Mouse (Mus musculus) central nervous system, embryonic 18 days (tissue): ENCODE results near the gene Catspere2. TPM values are rescaled to one million over a fixed set of nuclear protein-coding genes. Genes with fewer than 3 reads are reported as not detected.

ENCODE experiments used
- polyA plus RNA-seq: library from polyadenylated mRNA; depleted of rRNA; stranded (reverse); fragments of >200 nt; gene quantifications from 2 replicates; pipeline ENCODE4 v1.2.3, GENCODE M21; 2012; rRNA removed

The Catspere2 gene
- 0.40 and 0.59 TPM in 2 replicates for polyA plus RNA-seq

DNA sequence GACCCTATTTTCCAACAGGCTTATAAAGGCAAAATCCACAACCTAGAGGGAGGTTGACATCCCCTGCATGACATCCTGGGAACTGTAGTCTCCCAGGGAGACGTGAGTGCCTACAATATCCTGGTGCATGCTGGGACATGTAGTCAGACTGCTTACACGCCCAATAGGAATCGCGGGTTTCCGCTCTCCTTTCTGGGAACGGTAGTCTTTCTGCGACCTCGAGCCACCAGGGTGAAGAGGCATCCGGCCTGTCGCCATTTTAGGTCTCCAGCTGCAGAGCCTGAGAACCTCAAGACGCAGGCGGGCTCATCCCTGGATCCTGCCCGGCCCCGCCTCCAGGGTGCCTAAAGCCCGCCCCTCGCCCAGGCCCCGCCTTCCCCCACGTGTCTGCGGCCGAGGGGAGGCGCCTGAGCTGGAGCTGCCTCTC, at the start of gene Catspere2:
Catspere2 (plus strand) TSS at position 400 of the 427 bp plus-strand sequence.

DNA sequence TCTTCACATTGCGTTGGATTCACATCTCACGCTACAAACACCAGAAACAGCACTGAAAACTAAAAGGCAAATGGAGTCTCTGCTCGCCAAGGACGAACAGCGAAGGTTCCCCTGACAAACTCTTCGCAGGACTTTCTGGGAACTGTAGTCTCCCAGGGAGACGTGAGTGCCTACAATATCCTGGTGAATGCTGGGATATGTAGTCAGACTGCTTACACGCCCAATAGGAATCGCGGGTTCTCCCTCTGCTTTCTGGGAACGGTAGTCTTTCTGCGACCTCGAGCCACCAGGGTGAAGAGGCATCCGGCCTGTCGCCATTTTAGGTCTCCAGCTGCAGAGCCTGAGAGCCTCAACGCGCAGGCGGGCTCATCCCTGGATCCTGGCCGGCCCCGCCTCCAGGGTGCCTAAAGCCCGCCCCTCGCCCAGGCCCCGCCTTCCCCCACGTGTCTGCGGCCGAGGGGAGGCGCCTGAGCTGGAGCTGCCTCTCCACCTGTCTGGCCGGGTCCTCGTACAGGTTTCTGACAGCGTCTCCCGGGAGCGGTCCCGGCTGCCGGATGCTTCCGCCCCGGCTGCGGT, 204.1 kb downstream of the Catspere2 start, which contains the start of gene Desi2:
Desi2 (plus strand) TSS at position 202 of the 576 bp plus-strand sequence.

Other genes starting within 250 kb of the Catspere2 start
- gene Adss, start 186.9 kb upstream of the Catspere2 start, polyA plus RNA-seq: 51.1 and 54.5 TPM in 2 replicates
- 14.6 and 14.7 TPM in 2 replicates for gene Desi2, start 204.0 kb downstream of the Catspere2 start, polyA plus RNA-seq